In genomic region chr6:67179416-67179815, GRCm38 (mm10) we compare ENCODE assay signal across 17 mouse cellular contexts.
"Had no signal": no experiment of that assay in that cellular context is flagged by ENCODE, and none has a peak within 500 bp of the region (broad histone marks: within the 10 kb centered on the region; RNA-seq: fewer than 3 reads in every experiment).

No protein-coding gene starts in this region.

- H3K4me1 ChIP-seq: midbrain, embryonic 10.5 days; midbrain, embryonic 13.5 days; neural tube, embryonic 13.5 days; neural tube, embryonic 15.5 days had no signal

- ATAC-seq: midbrain, embryonic 13.5 days; midbrain, embryonic 16.5 days had no signal

- H3K27me3 ChIP-seq: midbrain, embryonic 13.5 days; neural tube, embryonic 13.5 days; neural tube, embryonic 15.5 days had no signal

- H3K36me3 ChIP-seq: midbrain, embryonic 10.5 days; midbrain, embryonic 13.5 days; neural tube, embryonic 13.5 days; neural tube, embryonic 15.5 days had no signal

- DNase-seq: lung, adult 18-20 months; lung, embryonic 14.5 days; lung, postnatal 10 days; lung, postnatal 4 days; retina, postnatal 1 day; right cerebral cortex, adult 18-20 months; right cerebral cortex, postnatal 25 days; right cerebral cortex, postnatal 4 days; spleen, adult 18-20 months; thymus, adult 2 months; thymus, postnatal 36 days had no signal

- H3K4me3 ChIP-seq: midbrain, embryonic 10.5 days; midbrain, embryonic 13.5 days; myocyte; neural tube, embryonic 13.5 days; neural tube, embryonic 15.5 days had no signal

- H3K9ac ChIP-seq: lung, embryonic 14.5 days; midbrain, embryonic 13.5 days; neural tube, embryonic 13.5 days; neural tube, embryonic 15.5 days had no signal

- H3K27ac ChIP-seq: midbrain, embryonic 10.5 days; midbrain, embryonic 13.5 days; neural tube, embryonic 13.5 days; neural tube, embryonic 15.5 days had no signal

- H3K9me3 ChIP-seq: midbrain, embryonic 13.5 days; neural tube, embryonic 15.5 days had no signal

- H3K4me2 ChIP-seq: lung, embryonic 14.5 days; midbrain, embryonic 13.5 days; neural tube, embryonic 13.5 days; neural tube, embryonic 15.5 days had no signal
